Mouse (Mus musculus): ENCODE results near the gene Tspan2.

The Tspan2 gene

GRCm38 (mm10) chr3:102773018-102773417 lies 38.7 kb downstream of the Tspan2 start:
- no peak for DNase-seq (ENCODE audit: low spot score)

GRCm38 (mm10) chr3:102782618-102783017 lies 48.3 kb downstream of the Tspan2 start, which contains the start of gene Tshb:
Gene Tshb (minus strand): TSS chr3:102782718.
- no peak for DNase-seq (ENCODE audit: low spot score)

DNA sequence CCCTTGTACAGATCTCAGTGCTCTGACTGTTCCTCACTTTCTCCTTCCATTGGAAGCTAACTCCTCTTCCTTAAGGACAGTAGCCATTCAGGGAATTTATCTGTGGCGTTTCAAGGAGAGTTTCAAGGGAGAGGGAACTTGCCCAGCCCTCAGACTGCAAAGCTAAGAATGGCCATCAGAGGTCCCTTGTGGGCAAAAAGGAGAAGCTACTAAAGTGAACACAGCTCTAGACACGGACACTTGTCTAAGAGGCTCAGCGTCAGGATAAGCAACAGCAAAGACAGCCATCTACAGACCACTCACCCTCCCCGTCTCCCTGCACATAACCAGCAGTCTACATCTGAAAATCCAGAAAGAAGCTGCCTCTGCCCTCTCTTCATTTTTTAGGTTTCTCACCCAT lies 53.0 kb downstream of the Tspan2 start:
- no peak for DNase-seq (ENCODE audit: low spot score)

DNA sequence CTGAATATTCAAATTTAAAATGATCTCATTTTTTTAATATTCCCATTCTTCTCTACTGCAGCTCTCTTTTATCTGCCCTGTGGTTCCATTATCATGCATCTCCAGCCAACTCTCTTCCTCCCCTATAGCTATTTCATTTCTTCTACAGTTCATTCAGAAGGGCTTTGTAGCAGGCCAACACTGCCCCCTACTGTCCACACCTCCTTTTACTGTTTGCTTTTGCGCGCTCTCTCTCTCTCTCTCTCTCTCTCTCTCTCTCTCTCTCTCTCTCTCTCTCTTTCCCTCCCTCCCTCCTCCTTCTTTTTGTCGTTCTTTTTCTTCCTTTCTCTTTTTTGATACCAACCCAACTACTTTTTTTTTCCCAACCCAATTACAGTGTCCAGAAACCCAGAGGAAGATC lies 69.6 kb downstream of the Tspan2 start:
- peak; percentile 82 for DNase-seq (ENCODE audit: low spot score)

- DNase-seq (ENCODE audit: low spot score): no peak
These were observed 108.1 kb downstream of the Tspan2 start for GRCm38 (mm10) chr3:102842386-102842785.

GRCm38 (mm10) chr3:102848661-102849060 lies 114.3 kb downstream of the Tspan2 start:
- DNase-seq (ENCODE audit: low spot score): no peak
